Mouse (Mus musculus): ENCODE measurements around the gene Ccdc142. TPM values are rescaled to one million over a fixed set of nuclear protein-coding genes. Genes with fewer than 3 reads are reported as not detected.

Gene Ccdc142
- polyA plus RNA-seq, 1 experiment from 2014 or later, result 4.3 TPM

DNA sequence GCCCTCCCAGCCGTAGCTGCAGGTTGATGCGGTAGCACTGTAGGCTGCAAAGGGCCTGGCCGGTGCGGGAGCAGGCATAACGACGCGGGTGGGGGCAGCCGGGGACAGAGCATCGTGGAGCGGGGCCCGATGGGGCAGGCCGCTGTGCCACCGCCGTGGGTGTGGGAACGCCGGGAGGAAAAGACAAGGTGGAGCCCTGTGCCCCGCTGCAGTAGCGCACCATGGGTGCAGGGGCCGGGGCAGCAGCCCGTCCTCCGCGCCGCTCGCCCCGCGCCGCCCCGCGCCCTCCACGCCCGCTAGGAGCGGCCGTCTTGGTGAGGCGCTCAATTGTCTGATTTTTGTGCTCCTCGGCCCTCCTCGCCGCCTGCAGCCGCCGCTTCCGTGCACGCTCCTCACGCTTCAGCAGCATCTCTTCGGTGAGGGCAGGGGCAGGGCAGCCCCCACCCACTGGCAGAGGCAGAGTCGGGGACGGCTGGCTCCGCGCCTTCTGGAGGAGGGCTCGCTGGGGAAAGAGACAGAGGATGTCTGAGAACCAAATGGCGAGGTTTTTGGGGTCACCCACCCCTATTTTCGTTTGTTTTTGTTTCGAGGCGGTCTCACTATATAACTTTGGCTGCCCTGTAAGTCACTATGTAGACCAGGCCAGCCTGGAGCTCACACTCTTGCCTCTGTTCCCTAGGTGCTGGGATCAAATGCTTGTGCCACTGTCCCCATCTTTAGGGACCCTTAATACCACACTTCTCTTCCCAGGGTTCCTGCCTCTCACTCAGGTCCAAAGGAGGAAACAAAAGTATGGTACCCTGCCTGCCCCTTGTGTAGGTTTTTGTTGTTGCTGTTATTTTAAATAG, 20.7 kb downstream of the Ccdc142 start:
- peaks cover 67% of the 10 kb centered on the region for H3K4me1 ChIP-seq (replicated peaks)
- 1% methylated on average over 47 of the region's 52 CpGs for WGBS
- peak; percentile 8; the same call in 1 of the 2 replicates for ATAC-seq

DNA sequence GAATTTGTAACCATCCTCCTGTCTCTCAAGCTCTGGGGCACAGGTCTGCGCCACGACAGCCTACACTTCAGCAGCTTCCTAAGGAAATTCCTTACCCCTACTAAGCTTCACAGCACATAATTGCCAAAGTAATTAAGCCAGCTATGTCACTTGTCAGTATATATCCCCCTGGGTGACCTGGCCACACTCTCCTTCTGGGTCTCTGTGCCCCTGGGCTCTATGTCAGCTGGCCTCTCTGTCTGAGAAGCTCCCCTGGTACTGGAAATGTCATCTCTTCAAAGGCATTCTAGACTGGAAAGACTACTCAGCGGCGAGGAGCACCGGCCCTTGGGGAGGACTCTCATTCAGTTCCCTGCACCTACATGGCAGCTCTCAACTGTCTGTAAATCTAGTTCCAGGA, 21.6 kb downstream of the Ccdc142 start:
- Histone ChIP-seq H3K27me3 (no peaks in the 10 kb centered on the region), H3K36me3 (peaks cover 20% of the 10 kb centered on the region), H3K4me1 (replicated peaks) (peaks cover 60% of the 10 kb centered on the region), H3K4me3 (replicated peaks) (peak overlapping the region; percentile 74), H3K4me2 (replicated peaks) (peak overlapping the region; percentile 98), H3K27ac (peak overlapping the region; percentile 99; the same call in 1 of the 2 replicates), H3K9ac (replicated peaks) (peak overlapping the region; percentile 91; the same call in 1 of the 2 replicates), H3K9me3 (no peaks in the 10 kb centered on the region)
- 72% methylated on average over 5 of the region's 5 CpGs for WGBS
- no peak for ATAC-seq

More for the DNA sequence above, 20.7 kb downstream of the Ccdc142 start:
- Histone ChIP-seq H3K9ac (replicated peaks) (peak overlapping the region; percentile 91), H3K27me3 (no peaks in the 10 kb centered on the region), H3K4me2 (replicated peaks) (peak overlapping the region; percentile 98), H3K9me3 (no peaks in the 10 kb centered on the region), H3K27ac (peak overlapping the region; percentile 99), H3K4me3 (replicated peaks) (peak overlapping the region; percentile 74), H3K36me3 (peaks cover 28% of the 10 kb centered on the region)

DNA sequence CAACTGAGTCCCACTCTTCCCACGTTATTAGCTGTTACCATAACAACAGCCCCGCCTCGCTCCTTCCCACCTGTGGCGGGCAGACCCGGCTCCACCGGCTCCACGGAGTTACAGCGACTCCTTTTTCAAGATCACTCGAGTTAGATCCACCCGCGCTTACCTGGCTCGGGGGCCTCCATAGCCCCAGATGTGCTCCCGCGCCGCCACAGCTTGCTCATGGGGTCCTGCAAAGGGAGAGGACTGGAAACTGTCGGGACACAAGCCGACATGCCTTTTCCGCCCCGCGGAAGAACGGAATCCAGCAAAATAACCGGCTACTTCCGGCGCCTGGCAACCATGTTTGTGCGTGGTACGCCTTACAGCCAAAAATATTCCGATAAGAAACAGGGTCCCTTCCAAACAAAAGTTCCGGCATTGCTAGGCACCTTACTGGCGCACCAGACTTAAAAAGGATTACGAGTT, 23.5 kb downstream of the Ccdc142 start:
- H3K27ac ChIP-seq, result 0 out of 2 replicates have a peak overlapping the region, but pooled peaks have one; percentile 53
- H3K9me3 ChIP-seq, result no peaks in the 10 kb centered on the region
- under 1% methylated on average over 30 of the region's 30 CpGs for WGBS
- H3K4me2 ChIP-seq (replicated peaks), result peak overlapping the region; percentile 92
- peak overlapping the region; percentile 78 for H3K9ac ChIP-seq (replicated peaks)
- H3K4me3 ChIP-seq (replicated peaks), result peak overlapping the region; percentile 78
- peaks cover under 1% of the 10 kb centered on the region for H3K36me3 ChIP-seq
- peaks cover 42% of the 10 kb centered on the region for H3K4me1 ChIP-seq (replicated peaks)
- H3K27me3 ChIP-seq, result no peaks in the 10 kb centered on the region
- ATAC-seq, result peak; percentile 3

DNA sequence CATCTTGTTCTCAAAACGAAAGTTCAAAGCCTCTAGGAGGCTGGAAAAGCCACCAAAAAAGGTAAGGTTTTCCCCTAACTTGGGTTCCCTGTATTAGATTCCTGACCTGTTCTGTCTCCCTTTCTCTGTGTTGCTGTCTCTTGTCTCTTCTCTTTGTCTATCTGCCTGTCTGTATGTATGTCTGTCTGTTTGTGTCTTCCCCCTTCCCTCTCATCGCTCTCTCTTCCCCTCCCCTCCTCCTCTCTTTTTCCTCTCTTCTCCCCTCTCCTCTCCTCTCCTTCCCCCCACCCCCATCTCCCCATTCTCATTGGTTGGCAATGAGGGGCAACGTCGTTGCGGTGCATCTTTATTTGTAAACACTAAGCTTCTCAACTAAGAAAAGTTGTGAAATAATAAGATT, 23.9 kb downstream of the Ccdc142 start, which contains the start of gene Ino80b:
Gene Ino80b (minus strand): TSS at position 101 of the 400 bp plus-strand sequence.
- Histone ChIP-seq H3K9ac (replicated peaks) (peak within 1 kb of the TSS; percentile 78), H3K36me3 (no peaks in the 10 kb centered on the region), H3K27me3 (no peaks in the 10 kb centered on the region), H3K4me1 (replicated peaks) (peaks cover 38% of the 10 kb centered on the region), H3K9me3 (no peaks in the 10 kb centered on the region), H3K27ac (0 out of 2 replicates have a peak within 1 kb of the TSS, but pooled peaks have one; percentile 53), H3K4me3 (replicated peaks) (peak within 1 kb of the TSS; percentile 78), H3K4me2 (replicated peaks) (peak within 1 kb of the TSS; percentile 92)
- ATAC-seq, result no peak
- 26% methylated on average over 5 of the region's 5 CpGs for WGBS

DNA sequence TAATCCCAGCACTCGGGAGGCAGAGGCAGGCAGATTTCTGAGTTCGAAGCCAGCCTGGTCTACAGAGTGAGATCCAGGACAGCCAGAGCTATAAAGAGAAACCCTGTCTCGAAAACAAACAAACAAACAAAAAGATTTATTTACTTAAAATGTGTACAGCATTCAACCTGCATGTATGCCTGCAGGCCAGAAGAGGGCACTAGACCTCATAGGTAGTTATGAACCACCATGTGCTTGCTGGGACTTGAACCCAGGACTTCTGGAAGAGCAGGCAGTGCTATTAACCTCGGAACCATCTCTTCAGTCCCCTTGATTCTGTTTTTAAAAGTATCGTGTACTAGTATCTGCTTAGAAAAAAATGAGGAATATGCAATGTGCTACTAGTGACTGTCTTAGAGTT, 26.0 kb downstream of the Ccdc142 start:
- Histone ChIP-seq H3K9me3 (no peaks in the 10 kb centered on the region), H3K4me2 (replicated peaks) (no peak overlapping the region), H3K27ac (no peak overlapping the region), H3K36me3 (no peaks in the 10 kb centered on the region), H3K27me3 (no peaks in the 10 kb centered on the region), H3K4me1 (replicated peaks) (peaks cover 29% of the 10 kb centered on the region), H3K9ac (replicated peaks) (no peak overlapping the region), H3K4me3 (replicated peaks) (no peak overlapping the region)
- 96% methylated on average over 5 of the region's 5 CpGs for WGBS
- ATAC-seq, result no peak

DNA sequence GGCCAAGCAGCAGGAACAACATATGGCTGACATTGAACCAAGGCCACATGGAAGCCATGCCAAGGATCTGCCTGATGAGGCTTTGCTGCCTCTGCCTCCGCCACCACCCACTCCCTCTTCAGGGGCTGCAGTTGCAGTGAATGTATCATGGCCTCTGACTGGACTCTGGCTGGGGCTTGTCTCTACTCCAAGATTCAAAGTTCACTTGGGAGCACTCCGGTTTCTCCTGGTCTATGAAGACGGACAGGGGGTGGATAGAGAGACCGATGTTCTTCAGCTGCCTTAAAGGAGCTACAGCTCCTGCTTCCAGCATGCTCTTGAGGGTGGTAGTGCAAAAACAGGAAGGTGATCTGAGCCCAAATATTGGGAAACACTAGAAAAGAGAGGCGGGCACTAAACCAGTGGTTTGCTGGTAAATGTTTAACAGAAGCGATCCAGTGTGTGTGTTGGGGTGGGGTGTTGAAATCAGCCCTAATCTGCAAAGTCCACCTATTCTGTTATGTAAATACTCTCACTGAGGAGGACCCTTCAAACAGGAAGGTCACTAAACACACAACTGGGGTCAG, 30.2 kb downstream of the Ccdc142 start:
- no peaks in the 10 kb centered on the region for H3K36me3 ChIP-seq
- H3K4me1 ChIP-seq (replicated peaks), result peaks cover 11% of the 10 kb centered on the region
- no peak for ATAC-seq
- no peak overlapping the region for H3K4me3 ChIP-seq (replicated peaks)
- H3K27ac ChIP-seq, result no peak overlapping the region
- peaks cover 18% of the 10 kb centered on the region for H3K27me3 ChIP-seq
- H3K9ac ChIP-seq (replicated peaks), result no peak overlapping the region
- no peaks in the 10 kb centered on the region for H3K9me3 ChIP-seq
- WGBS, result 82% methylated on average over 6 of the region's 6 CpGs
- H3K4me2 ChIP-seq (replicated peaks), result no peak overlapping the region

DNA sequence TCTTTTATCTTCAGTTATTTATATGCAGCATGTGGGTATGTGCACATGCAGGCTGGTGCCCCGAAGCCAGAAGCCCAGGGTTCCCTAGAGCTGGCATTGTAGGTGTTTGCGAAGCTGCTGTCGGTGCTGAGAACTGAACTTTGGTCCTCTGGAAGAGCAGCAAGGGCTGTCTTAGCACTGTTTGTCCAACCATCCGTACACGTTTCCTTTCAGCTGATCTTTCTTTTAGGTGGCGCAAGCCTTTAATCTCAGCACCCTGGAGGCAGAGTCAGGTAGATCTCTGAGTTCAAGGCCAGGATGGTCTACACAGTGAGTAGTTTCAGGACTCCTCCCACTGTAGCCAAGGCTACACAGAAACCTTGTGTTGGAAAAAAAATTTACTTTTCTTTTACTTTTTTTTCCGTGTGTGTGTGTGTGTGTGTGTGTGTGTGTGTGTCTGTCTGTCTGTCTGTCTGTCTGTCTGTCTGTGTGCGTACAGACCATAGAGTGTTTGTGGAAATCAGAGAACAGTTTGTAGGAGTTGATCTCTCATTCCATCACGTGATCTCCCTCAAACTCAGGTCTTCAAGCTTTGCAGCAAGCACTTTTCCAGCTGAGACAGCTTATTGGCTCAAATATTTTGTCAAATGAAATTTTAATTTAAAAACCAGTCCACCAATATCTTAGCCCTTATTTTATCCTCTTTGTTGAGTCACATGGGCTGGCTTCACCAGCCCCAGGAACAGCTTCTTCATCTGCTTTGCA, 30.9 kb downstream of the Ccdc142 start:
- peaks cover 19% of the 10 kb centered on the region for H3K27me3 ChIP-seq
- no peak overlapping the region for H3K27ac ChIP-seq
- H3K36me3 ChIP-seq, result no peaks in the 10 kb centered on the region
- H3K9me3 ChIP-seq, result no peaks in the 10 kb centered on the region
- 88% methylated on average over 9 of the region's 9 CpGs for WGBS
- no peak overlapping the region for H3K4me2 ChIP-seq (replicated peaks)
- ATAC-seq, result no peak
- no peak overlapping the region for H3K4me3 ChIP-seq (replicated peaks)
- no peak overlapping the region for H3K9ac ChIP-seq (replicated peaks)
- H3K4me1 ChIP-seq (replicated peaks), result peaks cover 19% of the 10 kb centered on the region

DNA sequence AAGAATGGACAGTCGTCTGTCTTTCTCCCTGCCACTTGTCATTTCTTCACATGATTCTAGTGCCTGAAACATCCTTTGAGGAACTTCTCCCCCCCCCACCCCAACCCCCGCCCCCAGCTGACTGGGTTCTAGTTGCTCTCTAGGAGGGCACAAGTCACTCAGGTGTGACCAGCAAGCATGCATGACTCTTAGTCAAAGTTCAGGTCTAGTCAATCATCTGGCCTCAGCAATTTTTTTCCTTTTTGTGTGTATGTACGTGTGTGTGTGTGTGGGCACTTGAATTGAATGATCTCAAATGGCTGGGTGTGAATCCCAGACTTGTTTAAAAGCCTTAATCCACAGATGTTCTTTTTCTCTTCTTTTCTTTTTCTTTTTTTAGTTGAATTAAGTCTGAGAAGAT, 32.8 kb downstream of the Ccdc142 start:
- WGBS, result 64% methylated on average over 3 of the region's 3 CpGs
- H3K9ac ChIP-seq (replicated peaks), result no peak overlapping the region
- H3K4me3 ChIP-seq (replicated peaks), result no peak overlapping the region
- H3K27ac ChIP-seq, result no peak overlapping the region
- no peaks in the 10 kb centered on the region for H3K9me3 ChIP-seq
- H3K4me2 ChIP-seq (replicated peaks), result no peak overlapping the region
- no peaks in the 10 kb centered on the region for H3K36me3 ChIP-seq
- peaks cover 38% of the 10 kb centered on the region for H3K4me1 ChIP-seq (replicated peaks)
- ATAC-seq, result no peak
- peaks cover 19% of the 10 kb centered on the region for H3K27me3 ChIP-seq

DNA sequence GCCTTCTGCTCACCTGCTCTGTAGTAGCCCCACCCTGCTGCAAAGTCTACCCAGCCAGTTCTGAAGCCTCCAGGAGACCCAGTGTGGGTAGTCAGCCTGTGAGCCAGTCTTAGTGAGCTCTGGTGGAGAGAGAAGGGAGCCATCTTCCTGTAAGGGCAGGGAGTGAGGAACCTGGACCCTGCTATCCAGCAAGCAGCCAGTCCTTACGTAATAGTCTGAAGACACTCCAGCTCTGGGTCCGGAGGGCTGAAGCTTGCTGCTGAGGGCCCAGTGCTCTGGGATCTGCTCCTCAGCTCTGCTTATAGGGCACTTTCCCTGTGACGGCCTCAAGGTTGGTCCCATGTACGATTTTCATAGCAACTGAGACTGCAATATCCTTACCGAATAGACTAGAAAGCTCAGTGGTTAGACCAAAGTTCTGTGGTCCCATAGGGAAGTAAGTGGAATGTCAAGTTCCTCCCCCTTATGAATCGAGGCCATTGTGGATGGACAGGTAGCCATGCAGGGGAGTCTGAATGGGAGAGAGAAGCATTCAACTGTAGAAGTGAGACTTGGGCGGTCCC, 33.6 kb downstream of the Ccdc142 start, which contains the start of gene Rtkn:
Gene Rtkn (plus strand): TSS at position 513 of the 563 bp plus-strand sequence.
- 58% methylated on average over 7 of the region's 7 CpGs for WGBS
- peak within 1 kb of the TSS; percentile 47 for H3K4me3 ChIP-seq (replicated peaks)

DNA sequence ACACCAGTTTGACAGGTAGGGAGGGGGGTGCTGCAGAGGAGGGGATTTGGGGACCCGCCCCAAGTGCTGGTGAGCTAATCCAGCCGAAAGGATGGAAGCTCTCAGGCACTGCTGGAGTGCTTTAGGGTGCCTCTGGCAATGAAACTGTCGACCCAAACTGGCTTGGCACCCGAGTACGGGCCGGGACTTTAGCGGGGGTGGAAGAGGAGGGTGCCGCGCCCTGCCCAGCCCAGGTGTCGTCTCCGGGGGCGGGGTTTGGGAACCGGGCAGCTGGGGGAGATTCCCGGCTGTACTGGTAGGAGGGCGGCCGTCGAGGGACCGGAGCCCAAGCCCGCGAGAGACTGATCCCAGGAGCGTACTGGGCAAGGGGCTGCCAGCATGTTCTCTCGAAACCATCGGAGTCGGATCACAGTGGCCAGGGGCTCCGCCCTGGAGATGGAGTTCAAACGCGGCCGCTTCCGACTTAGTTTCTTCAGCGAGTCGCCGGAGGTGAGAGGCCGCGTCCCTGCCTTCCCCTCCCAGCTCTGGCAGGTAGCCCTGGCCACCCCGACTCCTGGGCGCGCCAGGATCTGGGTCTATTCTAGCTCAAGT, 34.3 kb downstream of the Ccdc142 start:
- ATAC-seq, result no peak
- H3K4me3 ChIP-seq (replicated peaks), result peak overlapping the region; percentile 47
- H3K27ac ChIP-seq, result no peak overlapping the region
- H3K36me3 ChIP-seq, result no peaks in the 10 kb centered on the region
- H3K9ac ChIP-seq (replicated peaks), result peak overlapping the region; percentile 57
- H3K9me3 ChIP-seq, result no peaks in the 10 kb centered on the region
- 5% methylated on average over 37 of the region's 37 CpGs for WGBS
- H3K4me2 ChIP-seq (replicated peaks), result peak overlapping the region; percentile 67
- H3K4me1 ChIP-seq (replicated peaks), result peaks cover 40% of the 10 kb centered on the region
- H3K27me3 ChIP-seq, result peaks cover 19% of the 10 kb centered on the region

More for the DNA sequence above, 33.6 kb downstream of the Ccdc142 start, which contains the start of gene Rtkn:
- H3K9ac ChIP-seq (replicated peaks), result peak within 1 kb of the TSS; percentile 57
- peak within 1 kb of the TSS; percentile 67 for H3K4me2 ChIP-seq (replicated peaks)
- peaks cover 19% of the 10 kb centered on the region for H3K27me3 ChIP-seq
- H3K27ac ChIP-seq, result no peak within 1 kb of the TSS
- peaks cover 40% of the 10 kb centered on the region for H3K4me1 ChIP-seq (replicated peaks)
- no peaks in the 10 kb centered on the region for H3K9me3 ChIP-seq
- no peaks in the 10 kb centered on the region for H3K36me3 ChIP-seq
- ATAC-seq, result no peak

DNA sequence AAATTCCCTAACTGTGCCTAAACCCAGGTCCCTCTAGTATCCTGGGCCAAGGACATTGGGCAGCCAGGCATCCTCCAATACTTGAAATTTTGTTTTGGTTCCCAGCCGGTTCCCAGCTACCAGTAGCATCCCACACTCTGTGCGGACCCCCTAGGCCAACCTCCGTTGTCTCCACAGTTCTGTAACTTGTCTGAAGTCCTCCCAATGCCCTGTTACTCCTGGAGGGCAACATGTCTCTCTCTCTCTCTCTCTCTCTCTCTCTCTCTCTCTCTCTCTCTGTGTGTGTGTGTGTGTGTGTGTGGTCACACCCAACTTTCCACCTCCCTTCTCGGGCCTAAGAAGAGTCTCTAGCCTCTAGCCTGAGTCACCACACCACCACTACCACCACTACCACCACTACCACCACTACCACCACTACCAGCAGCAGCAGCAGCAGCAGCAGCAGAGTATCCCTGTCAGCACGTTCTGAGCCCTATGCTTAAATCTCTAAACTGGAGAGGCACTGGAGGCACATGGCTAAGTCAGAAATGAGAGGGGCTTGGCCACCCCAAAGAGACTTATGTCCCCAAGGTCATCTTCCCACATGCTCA, 35.0 kb downstream of the Ccdc142 start:
- peak overlapping the region; percentile 93 for H3K27ac ChIP-seq
- H3K4me1 ChIP-seq (replicated peaks), result peaks cover 40% of the 10 kb centered on the region
- peak; percentile 29 for ATAC-seq
- H3K36me3 ChIP-seq, result no peaks in the 10 kb centered on the region
- peaks cover 21% of the 10 kb centered on the region for H3K27me3 ChIP-seq
- H3K4me2 ChIP-seq (replicated peaks), result peak overlapping the region; percentile 67
- 9% methylated on average over 5 of the region's 5 CpGs for WGBS
- H3K9ac ChIP-seq (replicated peaks), result peak overlapping the region; percentile 80
- H3K9me3 ChIP-seq, result no peaks in the 10 kb centered on the region
- peak overlapping the region; percentile 47 for H3K4me3 ChIP-seq (replicated peaks)
